Comparison of ENCODE assay signal across 8 mouse cellular contexts in genomic region chr5:120558762-120559161, GRCm38 (mm10). TPM values are rescaled to one million over a fixed set of nuclear protein-coding genes. Genes with fewer than 3 reads are reported as not detected.
DNase-seq lines count a peak whose midpoint lies in the region; ATAC-seq and TF ChIP-seq lines count a peak whose summit lies in the region.

No protein-coding gene starts in this region.

- H3K27ac ChIP-seq in ES-Bruce4 (ENCODE audit: insufficient read depth, low read length): no peak overlapping the region
- H3K27ac ChIP-seq in embryonic facial prominence, embryonic 12.5 days: peak overlapping the region; percentile 58
- peak overlapping the region; percentile 81 for H3K27ac ChIP-seq in liver, embryonic 15.5 days (replicated peaks)

- TF ChIP-seq EP300 in ES-Bruce4 (IDR thresholded peaks at IDR 0.05; ENCODE audit: insufficient read depth, low read depth, low read length): no peak

- no peak for ATAC-seq in embryonic facial prominence, embryonic 12.5 days (ENCODE audit: insufficient number of reproducible peaks, insufficient read depth, low FRiP score, low TSS enrichment)
- peak; percentile 26 for ATAC-seq in liver, embryonic 15.5 days (ENCODE audit: insufficient read depth)

- H3K36me3 ChIP-seq in ES-Bruce4 (ENCODE audit: control insufficient read depth, insufficient read depth, low read length, poor library complexity, severe bottlenecking): no peaks in the 10 kb centered on the region
- peaks cover 27% of the 10 kb centered on the region for H3K36me3 ChIP-seq in embryonic facial prominence, embryonic 12.5 days
- peaks cover 52% of the 10 kb centered on the region for H3K36me3 ChIP-seq in liver, embryonic 15.5 days (replicated peaks)

- peak overlapping the region; percentile 12; the same call in 1 of the 2 replicates for H3K4me2 ChIP-seq in embryonic facial prominence, embryonic 12.5 days (replicated peaks)
- peak overlapping the region; percentile 56 for H3K4me2 ChIP-seq in liver, embryonic 15.5 days

- 36% methylated on average over 14 of the region's 14 CpGs for WGBS in embryonic facial prominence, embryonic 12.5 days
- 13% methylated on average over 14 of the region's 14 CpGs for WGBS in liver, embryonic 15.5 days (ENCODE audit: insufficient replicate concordance)

- peak overlapping the region; percentile 18 for H3K4me3 ChIP-seq in ES-Bruce4 (ENCODE audit: low read depth, low read length)
- no peak overlapping the region for H3K4me3 ChIP-seq in embryonic facial prominence, embryonic 12.5 days
- peak overlapping the region; percentile 49 for H3K4me3 ChIP-seq in liver, embryonic 15.5 days (replicated peaks)

- no peak for TF ChIP-seq CTCF in ES-Bruce4 (IDR thresholded peaks at IDR 0.05; ENCODE audit: low read depth, low read length)

- H3K9ac ChIP-seq in ES-Bruce4 (ENCODE audit: low read depth, poor library complexity, severe bottlenecking): peak overlapping the region; percentile 12; the same call in 1 of the 2 replicates
- H3K9ac ChIP-seq in embryonic facial prominence, embryonic 12.5 days: no peak overlapping the region
- peak overlapping the region; percentile 9; the same call in 1 of the 2 replicates for H3K9ac ChIP-seq in liver, embryonic 15.5 days

- no peaks in the 10 kb centered on the region for H3K9me3 ChIP-seq in ES-Bruce4 (replicated peaks; ENCODE audit: control insufficient read depth, insufficient read depth, low read length, poor library complexity, severe bottlenecking)
- H3K9me3 ChIP-seq in embryonic facial prominence, embryonic 12.5 days: no peaks in the 10 kb centered on the region
- H3K9me3 ChIP-seq in liver, embryonic 15.5 days (replicated peaks): no peaks in the 10 kb centered on the region

- H3K27me3 ChIP-seq in ES-Bruce4 (ENCODE audit: control insufficient read depth, insufficient read depth, low read length, poor library complexity, severe bottlenecking): no peaks in the 10 kb centered on the region
- no peaks in the 10 kb centered on the region for H3K27me3 ChIP-seq in embryonic facial prominence, embryonic 12.5 days
- no peaks in the 10 kb centered on the region for H3K27me3 ChIP-seq in liver, embryonic 15.5 days

- peak; percentile 5 for DNase-seq in kidney, adult 18-20 months
- no peak for DNase-seq in kidney, postnatal 36 days
- DNase-seq in MN1 (ENCODE audit: low spot score): no peak
- no peak for DNase-seq in retina, embryonic 14.5 days (ENCODE audit: low spot score)
- DNase-seq in urinary bladder, postnatal 36 days (ENCODE audit: low spot score in 2 of 2): no peak

- TF ChIP-seq POLR2A in ES-Bruce4 (IDR thresholded peaks at IDR 0.05; ENCODE audit: insufficient read depth, low read length): no peak

- H3K4me1 ChIP-seq in ES-Bruce4 (ENCODE audit: control insufficient read depth, insufficient read depth, low read length): no peaks in the 10 kb centered on the region
- H3K4me1 ChIP-seq in embryonic facial prominence, embryonic 12.5 days: peaks cover 39% of the 10 kb centered on the region
- peaks cover 61% of the 10 kb centered on the region for H3K4me1 ChIP-seq in liver, embryonic 15.5 days (replicated peaks)

RNA-seq across cellular contexts. Expression of gene Tpcn1, which starts 29.7 kb away (rescaled TPM):
- polyA plus RNA-seq in ES-Bruce4 (2011; ENCODE audit: insufficient read depth, insufficient read length, low read depth, missing spikeins): 13.2 and 17.1 TPM in 2 replicates
- 17.4 and 18.9 TPM in 2 replicates for polyA plus RNA-seq in embryonic facial prominence, embryonic 12.5 days (2016; fragmentation: Nextera tagmentation; extraction: Ambion mirVana)
- polyA plus RNA-seq in liver, embryonic 15.5 days (2015; fragmentation: Nextera tagmentation; extraction: Ambion mirVana): 22.7 and 26.4 TPM in 2 replicates

RNA-seq across cellular contexts. Expression of gene Iqcd, which starts 30.1 kb away (rescaled TPM):
- 0.37 and 0.43 TPM in 2 replicates for polyA plus RNA-seq in ES-Bruce4 (2011; ENCODE audit: insufficient read depth, insufficient read length, low read depth, missing spikeins)
- 0.65 and 0.70 TPM in 2 replicates for polyA plus RNA-seq in embryonic facial prominence, embryonic 12.5 days (2016; fragmentation: Nextera tagmentation; extraction: Ambion mirVana)
- 0.90 and 1.2 TPM in 2 replicates for polyA plus RNA-seq in liver, embryonic 15.5 days (2015; fragmentation: Nextera tagmentation; extraction: Ambion mirVana)

RNA-seq across cellular contexts. Expression of gene Slc8b1, which starts 47.8 kb away (rescaled TPM):
- polyA plus RNA-seq in ES-Bruce4 (2011; ENCODE audit: insufficient read depth, insufficient read length, low read depth, missing spikeins): 17.7 and 19.1 TPM in 2 replicates
- 5.4 and 6.4 TPM in 2 replicates for polyA plus RNA-seq in embryonic facial prominence, embryonic 12.5 days (2016; fragmentation: Nextera tagmentation; extraction: Ambion mirVana)
- polyA plus RNA-seq in liver, embryonic 15.5 days (2015; fragmentation: Nextera tagmentation; extraction: Ambion mirVana): 7.4 and 8.2 TPM in 2 replicates

RNA-seq across cellular contexts. Expression of gene Rita1, which starts 53.6 kb away (rescaled TPM):
- 13.0 and 13.1 TPM in 2 replicates for polyA plus RNA-seq in ES-Bruce4 (2011; ENCODE audit: insufficient read depth, insufficient read length, low read depth, missing spikeins)
- polyA plus RNA-seq in embryonic facial prominence, embryonic 12.5 days (2016; fragmentation: Nextera tagmentation; extraction: Ambion mirVana): 16.7 and 17.5 TPM in 2 replicates
- polyA plus RNA-seq in liver, embryonic 15.5 days (2015; fragmentation: Nextera tagmentation; extraction: Ambion mirVana): 4.0 TPM in 2 replicates

RNA-seq across cellular contexts. Expression of gene Ddx54, which starts 53.8 kb away (rescaled TPM):
- 49.7 and 49.9 TPM in 2 replicates for polyA plus RNA-seq in ES-Bruce4 (2011; ENCODE audit: insufficient read depth, insufficient read length, low read depth, missing spikeins)
- 50.9 and 53.1 TPM in 2 replicates for polyA plus RNA-seq in embryonic facial prominence, embryonic 12.5 days (2016; fragmentation: Nextera tagmentation; extraction: Ambion mirVana)
- 16.2 and 17.7 TPM in 2 replicates for polyA plus RNA-seq in liver, embryonic 15.5 days (2015; fragmentation: Nextera tagmentation; extraction: Ambion mirVana)
